Mouse (Mus musculus): ENCODE measurements around the gene Uqcr10.

GRCm38 (mm10) chr11:4746733-4747132 is 42.6 kb upstream of the Uqcr10 start, which contains the start of gene Cabp7:
- TF ChIP-seq CTCF (IDR thresholded peaks at IDR 0.05) = no peak
- no peak for TF ChIP-seq EP300 (IDR thresholded peaks at IDR 0.05)
